Mouse (Mus musculus): ENCODE results near the gene Rreb1. TPM values are rescaled to one million over a fixed set of nuclear protein-coding genes. Genes with fewer than 3 reads are reported as not detected.

The Rreb1 gene
- polyA plus RNA-seq, 1 experiment from 2014 or later: 8.8 TPM

DNA sequence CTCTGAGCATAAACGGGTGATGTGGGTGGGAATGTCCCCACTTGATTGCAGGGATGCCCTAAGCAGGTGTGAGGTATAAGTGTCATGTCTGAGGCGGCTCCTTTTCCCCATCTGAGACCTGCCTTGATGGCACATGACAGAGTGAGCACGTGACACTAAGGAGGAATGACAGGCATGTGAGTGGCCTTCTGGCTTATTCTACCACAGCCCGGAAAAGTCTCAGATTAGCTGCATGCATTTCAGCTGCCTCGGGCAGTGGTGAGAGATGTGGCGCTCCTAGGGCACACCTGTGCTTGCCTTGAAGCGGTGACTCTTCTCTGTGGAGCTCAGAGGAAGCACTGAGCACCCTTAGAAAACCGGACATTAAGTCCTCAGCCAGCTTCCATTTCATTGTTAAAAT lies 167.2 kb downstream of the Rreb1 start:
- peaks cover 78% of the 10 kb centered on the region for H3K36me3 ChIP-seq
- no peaks in the 10 kb centered on the region for H3K27me3 ChIP-seq (replicated peaks)
- no peaks in the 10 kb centered on the region for H3K9me3 ChIP-seq (replicated peaks)
- H3K4me2 ChIP-seq: no peak overlapping the region
- no peak for ATAC-seq
- peaks cover 38% of the 10 kb centered on the region for H3K4me1 ChIP-seq
- no peak overlapping the region for H3K4me3 ChIP-seq
- no peak overlapping the region for H3K9ac ChIP-seq
- WGBS (ENCODE audit: insufficient replicate concordance): 78% methylated on average over 8 of the region's 8 CpGs
- H3K27ac ChIP-seq: no peak overlapping the region

DNA sequence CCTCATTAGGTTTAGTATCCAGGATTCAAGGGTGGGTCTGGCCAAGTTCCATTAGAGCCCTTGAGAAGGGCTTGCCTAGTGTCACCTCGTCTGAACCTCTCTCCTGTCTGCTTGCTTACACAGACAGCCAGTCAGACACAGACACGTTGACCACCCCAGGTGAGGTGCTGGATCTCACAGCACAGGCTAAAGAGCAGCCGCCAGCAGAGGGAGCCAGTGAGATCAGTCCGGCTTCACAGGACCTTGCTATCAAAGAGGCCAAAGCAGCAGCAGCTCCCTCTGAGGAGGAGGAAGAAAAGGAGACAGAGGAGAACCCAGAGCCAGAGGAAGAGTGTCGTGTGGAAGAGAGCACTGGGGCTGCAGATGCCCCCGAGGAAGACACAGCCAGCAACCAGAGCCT lies 168.5 kb downstream of the Rreb1 start:
- peak; percentile 26; the same call in 1 of the 2 replicates for ATAC-seq
- peaks cover 74% of the 10 kb centered on the region for H3K36me3 ChIP-seq
- H3K27ac ChIP-seq: no peak overlapping the region
- H3K27me3 ChIP-seq (replicated peaks): no peaks in the 10 kb centered on the region
- H3K9me3 ChIP-seq (replicated peaks): no peaks in the 10 kb centered on the region
- peaks cover 27% of the 10 kb centered on the region for H3K4me1 ChIP-seq
- H3K9ac ChIP-seq: no peak overlapping the region
- H3K4me2 ChIP-seq: no peak overlapping the region
- WGBS (ENCODE audit: insufficient replicate concordance): 19% methylated on average over 6 of the region's 6 CpGs
- no peak overlapping the region for H3K4me3 ChIP-seq

DNA sequence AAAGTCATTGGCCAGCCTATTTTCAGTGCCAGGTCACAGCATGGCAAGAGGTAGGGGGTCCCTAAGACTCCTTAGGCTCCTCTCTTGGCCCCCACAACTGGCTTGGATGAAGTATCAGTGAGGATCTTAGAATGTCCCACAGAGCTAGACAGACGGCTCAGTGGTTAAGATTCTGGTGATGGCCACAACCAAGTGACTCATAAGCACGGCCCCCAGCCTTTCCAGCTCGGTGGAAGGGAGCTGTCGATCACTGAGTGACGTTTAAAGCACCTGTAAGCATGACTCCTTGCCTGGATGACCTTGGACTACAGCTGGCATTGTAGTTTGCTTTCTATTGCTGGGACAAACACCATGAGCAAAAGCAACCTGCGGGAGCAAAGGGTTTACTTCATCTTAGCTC lies 174.8 kb downstream of the Rreb1 start:
- H3K4me1 ChIP-seq: peaks cover 8% of the 10 kb centered on the region
- no peak for ATAC-seq
- no peak overlapping the region for H3K9ac ChIP-seq
- H3K27ac ChIP-seq: no peak overlapping the region
- H3K36me3 ChIP-seq: peaks cover 39% of the 10 kb centered on the region
- no peaks in the 10 kb centered on the region for H3K27me3 ChIP-seq (replicated peaks)
- no peak overlapping the region for H3K4me2 ChIP-seq
- H3K4me3 ChIP-seq: no peak overlapping the region
- WGBS (ENCODE audit: insufficient replicate concordance): 62% methylated on average over 6 of the region's 6 CpGs
- H3K9me3 ChIP-seq (replicated peaks): no peaks in the 10 kb centered on the region

DNA sequence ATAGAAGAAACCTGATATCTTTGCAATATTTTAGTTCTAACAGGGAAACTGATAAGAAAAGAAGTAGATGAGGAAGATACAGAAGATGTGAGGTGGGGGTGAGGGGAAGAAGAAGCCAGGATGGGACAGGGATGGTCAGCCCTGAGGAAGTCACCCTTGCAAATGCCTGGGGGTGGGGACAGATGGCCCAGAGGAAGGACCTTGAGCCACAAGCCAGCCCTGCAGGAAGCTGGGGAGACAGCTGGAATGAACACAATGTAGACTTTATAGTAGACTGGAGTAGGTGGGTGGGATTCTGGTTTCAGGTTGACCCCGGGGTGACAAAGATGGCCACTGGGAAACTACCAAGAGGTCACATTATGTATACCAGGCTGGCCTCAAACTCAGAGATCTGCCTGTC lies 176.1 kb downstream of the Rreb1 start:
- Histone ChIP-seq H3K27me3 (replicated peaks) (no peaks in the 10 kb centered on the region), H3K4me3 (no peak overlapping the region), H3K9me3 (replicated peaks) (no peaks in the 10 kb centered on the region), H3K9ac (no peak overlapping the region), H3K4me2 (no peak overlapping the region), H3K27ac (0 out of 2 replicates have a peak overlapping the region, but pooled peaks have one; percentile 24), H3K4me1 (peaks cover 22% of the 10 kb centered on the region), H3K36me3 (peaks cover 25% of the 10 kb centered on the region)
- ATAC-seq: no peak
- 31% methylated on average over 1 of the region's 1 CpGs for WGBS (ENCODE audit: insufficient replicate concordance)

DNA sequence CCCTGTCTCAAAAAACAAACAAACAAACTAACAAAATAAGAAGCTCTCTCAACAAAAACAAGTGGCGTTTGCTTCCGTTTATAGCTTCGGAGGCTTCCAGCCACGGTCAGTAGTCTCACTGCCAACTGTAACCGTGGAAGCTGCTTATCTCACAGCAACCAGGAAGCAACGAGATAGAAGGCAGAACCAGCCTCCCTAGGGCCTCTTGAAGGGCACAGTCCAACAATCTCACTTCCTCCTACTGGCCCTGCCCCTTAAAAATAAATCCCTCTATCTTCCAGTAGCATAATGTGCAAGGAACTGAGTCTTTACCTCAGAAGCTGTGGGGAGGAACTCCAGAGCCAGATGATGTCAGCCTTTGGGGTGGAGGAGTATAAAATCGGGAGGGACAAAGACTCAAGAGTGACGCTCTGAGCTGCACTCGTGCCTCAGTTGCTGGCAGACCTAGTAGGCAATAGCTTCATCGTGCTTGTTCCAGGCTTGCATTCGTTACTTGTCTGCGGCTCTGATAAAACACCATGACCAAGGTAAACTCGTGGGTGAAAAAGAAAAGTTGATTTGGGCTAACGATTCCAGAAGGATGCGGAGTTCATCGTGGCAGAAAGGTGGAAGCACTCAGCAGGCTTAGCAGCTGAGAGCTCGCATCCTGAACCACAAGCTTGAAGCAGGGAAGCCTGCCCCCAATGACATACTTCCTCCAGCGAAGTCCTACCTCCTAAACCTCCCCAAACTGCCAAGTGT lies 180.5 kb downstream of the Rreb1 start:
- 52% methylated on average over 18 of the region's 18 CpGs for WGBS (ENCODE audit: insufficient replicate concordance)
- peak; percentile 76 for ATAC-seq
- H3K9me3 ChIP-seq (replicated peaks): no peaks in the 10 kb centered on the region
- H3K27ac ChIP-seq: peak overlapping the region; percentile 67
- H3K4me1 ChIP-seq: peaks cover 57% of the 10 kb centered on the region
- H3K4me3 ChIP-seq: no peak overlapping the region
- no peak overlapping the region for H3K9ac ChIP-seq
- H3K27me3 ChIP-seq (replicated peaks): no peaks in the 10 kb centered on the region
- H3K4me2 ChIP-seq: peak overlapping the region; percentile 20; the same call in 1 of the 2 replicates
- H3K36me3 ChIP-seq: no peaks in the 10 kb centered on the region

DNA sequence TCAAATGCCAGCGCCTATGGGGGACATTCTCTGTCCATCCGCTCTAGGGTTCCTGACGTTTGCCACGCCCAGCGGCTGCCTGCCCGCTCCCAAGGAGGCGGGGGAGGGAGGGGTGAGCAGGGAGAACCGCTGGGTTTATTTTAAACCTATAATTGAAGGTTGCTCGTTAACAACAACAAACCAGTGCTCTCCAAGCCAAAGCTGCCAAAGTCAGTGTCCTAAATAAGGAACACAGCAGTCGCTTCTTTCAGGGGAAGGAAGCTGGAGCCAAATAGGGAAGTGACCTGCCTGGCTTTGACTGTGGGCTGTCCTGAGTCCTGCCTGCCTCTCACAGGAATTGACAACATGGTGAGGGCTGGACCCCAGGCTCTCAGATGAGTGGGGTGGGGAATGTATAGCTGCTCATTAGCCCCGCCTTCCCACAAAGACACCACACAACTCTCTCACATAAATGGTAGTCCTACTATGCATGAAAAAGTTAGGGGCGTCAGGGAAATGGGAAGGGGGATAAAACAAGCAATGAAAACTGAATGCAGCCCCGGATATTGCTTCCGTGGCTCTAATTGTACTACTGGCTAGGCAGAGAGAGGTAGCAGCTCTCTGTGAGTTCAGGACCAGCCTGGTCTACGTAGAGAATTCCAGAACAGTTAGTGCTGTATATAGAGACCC lies 181.2 kb downstream of the Rreb1 start:
- Histone ChIP-seq H3K9me3 (replicated peaks) (no peaks in the 10 kb centered on the region), H3K4me2 (peak overlapping the region; percentile 20; the same call in 1 of the 2 replicates), H3K36me3 (no peaks in the 10 kb centered on the region), H3K27ac (peak overlapping the region; percentile 67), H3K4me3 (no peak overlapping the region), H3K9ac (no peak overlapping the region), H3K27me3 (replicated peaks) (no peaks in the 10 kb centered on the region), H3K4me1 (peaks cover 61% of the 10 kb centered on the region)
- WGBS (ENCODE audit: insufficient replicate concordance): 52% methylated on average over 15 of the region's 15 CpGs
- no peak for ATAC-seq

DNA sequence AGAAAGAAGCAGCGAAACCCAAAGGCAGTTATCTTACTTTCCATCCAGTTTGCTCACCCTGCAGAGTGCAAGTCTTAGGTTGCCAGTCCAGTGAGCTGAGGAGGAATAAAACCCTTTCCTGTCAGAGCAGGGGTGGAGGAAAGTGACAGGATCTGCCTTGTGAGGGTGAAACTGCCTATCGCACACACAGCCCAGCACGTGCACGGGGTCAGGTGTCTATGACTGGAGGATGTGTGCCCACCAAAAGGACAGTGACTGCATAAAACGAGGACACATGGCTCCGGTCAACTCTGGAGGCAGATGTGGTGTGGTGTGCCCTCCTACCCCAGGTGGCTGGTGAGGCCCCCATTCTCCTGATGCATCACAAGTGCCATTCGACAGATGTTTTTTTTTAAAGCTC lies 181.7 kb downstream of the Rreb1 start:
- Histone ChIP-seq H3K27me3 (replicated peaks) (no peaks in the 10 kb centered on the region), H3K4me1 (peaks cover 64% of the 10 kb centered on the region), H3K4me2 (no peak overlapping the region), H3K4me3 (no peak overlapping the region), H3K9ac (no peak overlapping the region), H3K27ac (no peak overlapping the region), H3K9me3 (replicated peaks) (no peaks in the 10 kb centered on the region), H3K36me3 (no peaks in the 10 kb centered on the region)
- ATAC-seq: no peak
- 75% methylated on average over 7 of the region's 7 CpGs for WGBS (ENCODE audit: insufficient replicate concordance)

DNA sequence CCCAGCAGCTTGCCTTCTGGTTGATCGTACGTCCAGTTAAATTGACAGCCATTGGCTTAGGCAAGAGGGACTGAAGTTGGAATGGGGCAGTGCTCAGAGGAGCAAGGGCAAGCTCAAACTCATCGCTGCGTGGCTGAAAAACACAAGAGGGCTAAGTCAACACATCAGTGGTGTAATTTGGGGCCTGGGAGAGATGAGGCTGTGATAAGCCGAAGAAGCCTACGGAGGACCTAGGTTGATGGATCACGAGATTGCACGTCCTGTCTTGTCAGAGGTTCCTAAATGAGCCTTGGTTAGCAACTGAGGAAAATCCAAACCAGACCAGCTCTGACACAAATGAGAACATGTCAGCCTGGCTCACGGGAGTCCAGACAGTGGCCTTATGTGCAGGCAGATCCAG lies 184.3 kb downstream of the Rreb1 start:
- H3K4me3 ChIP-seq: no peak overlapping the region
- no peaks in the 10 kb centered on the region for H3K9me3 ChIP-seq (replicated peaks)
- peaks cover 86% of the 10 kb centered on the region for H3K4me1 ChIP-seq
- no peak overlapping the region for H3K27ac ChIP-seq
- WGBS (ENCODE audit: insufficient replicate concordance): 75% methylated on average over 9 of the region's 9 CpGs
- no peak overlapping the region for H3K9ac ChIP-seq
- H3K27me3 ChIP-seq (replicated peaks): no peaks in the 10 kb centered on the region
- ATAC-seq: no peak
- H3K4me2 ChIP-seq: no peak overlapping the region
- H3K36me3 ChIP-seq: no peaks in the 10 kb centered on the region

DNA sequence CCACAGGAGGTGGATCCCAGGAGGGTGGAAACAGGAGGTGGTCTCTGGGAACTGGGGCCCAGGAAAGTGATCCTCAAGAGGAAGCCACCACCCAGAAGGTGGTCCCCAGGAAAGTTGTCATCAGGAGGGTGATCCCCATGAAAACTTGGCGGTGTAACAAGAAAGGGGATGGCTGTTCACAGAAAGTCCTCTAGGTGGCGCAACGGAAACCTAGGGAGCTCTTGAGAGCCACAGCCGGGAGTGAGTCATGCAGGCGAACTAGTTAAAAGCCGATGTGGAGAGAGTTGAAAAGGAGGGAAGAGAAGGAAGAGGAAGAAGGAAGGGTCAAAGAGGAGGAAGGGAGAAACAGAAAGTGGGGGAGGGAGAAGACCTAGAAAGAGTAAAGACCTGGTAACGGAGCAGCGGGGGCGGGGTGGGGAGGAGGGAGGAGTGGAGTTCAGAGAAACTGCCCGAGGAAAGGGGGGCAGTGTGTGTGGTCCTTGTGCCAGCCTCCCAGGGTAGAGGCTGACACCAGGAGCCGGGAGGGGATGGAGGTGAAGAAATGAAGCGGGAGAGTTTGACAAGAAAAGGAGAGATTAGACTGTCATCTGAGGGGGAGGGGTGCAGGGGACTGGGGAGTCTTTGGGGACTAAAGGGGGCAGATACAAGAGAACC lies 185.3 kb downstream of the Rreb1 start:
- peak overlapping the region; percentile 71 for H3K9ac ChIP-seq
- peak overlapping the region; percentile 83 for H3K4me2 ChIP-seq
- peak overlapping the region; percentile 86 for H3K27ac ChIP-seq
- H3K4me1 ChIP-seq: peaks cover 79% of the 10 kb centered on the region
- 2% methylated on average over 12 of the region's 12 CpGs for WGBS (ENCODE audit: insufficient replicate concordance)
- no peaks in the 10 kb centered on the region for H3K27me3 ChIP-seq (replicated peaks)
- no peak for ATAC-seq
- no peaks in the 10 kb centered on the region for H3K9me3 ChIP-seq (replicated peaks)
- H3K36me3 ChIP-seq: no peaks in the 10 kb centered on the region
- H3K4me3 ChIP-seq: peak overlapping the region; percentile 58

DNA sequence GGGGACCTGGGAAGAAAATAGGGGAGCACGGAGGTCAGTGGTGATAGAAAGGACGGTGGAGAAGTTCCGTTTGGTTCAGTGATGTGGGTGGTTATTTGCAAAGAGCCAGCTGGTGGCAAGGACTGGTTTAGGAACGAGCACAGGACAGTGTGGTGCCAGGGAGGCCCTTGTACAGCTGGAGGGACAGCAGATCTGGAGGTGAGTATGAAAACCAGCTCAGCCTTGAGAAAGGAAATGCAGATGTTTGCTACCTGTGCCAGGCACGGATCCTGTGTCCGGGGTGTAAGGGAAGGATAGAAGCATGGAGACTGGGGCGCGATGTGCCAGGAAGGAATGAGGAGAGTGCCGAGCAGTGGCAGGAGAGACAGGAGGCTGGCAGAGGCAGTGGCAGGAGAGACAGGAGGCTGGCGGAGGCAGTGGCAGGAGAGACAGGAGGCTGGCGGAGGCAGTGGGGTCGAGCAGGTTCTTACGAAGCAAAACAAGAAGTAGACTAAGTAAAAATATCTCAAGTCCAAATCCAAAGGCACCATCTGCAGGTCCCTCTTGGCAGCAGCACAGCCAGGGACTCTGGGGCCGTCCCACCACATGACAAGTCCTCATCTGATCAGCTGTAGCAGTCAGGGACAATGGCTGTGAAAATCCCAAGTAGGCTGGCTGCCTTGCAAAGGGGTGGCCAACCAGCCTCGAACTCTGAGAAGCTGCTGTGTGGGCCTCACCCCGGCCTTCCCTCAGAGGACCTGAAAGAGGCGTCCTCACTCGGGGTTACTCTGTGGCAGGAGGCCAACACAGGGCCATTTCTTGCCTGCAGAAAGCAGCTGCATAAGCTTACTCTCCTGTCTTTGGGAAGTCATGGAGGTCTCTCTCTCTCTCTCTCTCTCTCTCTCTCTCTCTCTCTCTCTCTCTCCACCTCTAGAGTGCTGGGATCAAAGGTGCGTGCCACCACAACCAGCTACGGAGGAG lies 186.2 kb downstream of the Rreb1 start:
- Histone ChIP-seq H3K4me3 (peak overlapping the region; percentile 58), H3K27ac (peak overlapping the region; percentile 86), H3K4me2 (peak overlapping the region; percentile 83), H3K36me3 (no peaks in the 10 kb centered on the region), H3K4me1 (peaks cover 69% of the 10 kb centered on the region), H3K9ac (peak overlapping the region; percentile 71), H3K9me3 (replicated peaks) (no peaks in the 10 kb centered on the region), H3K27me3 (replicated peaks) (no peaks in the 10 kb centered on the region)
- WGBS (ENCODE audit: insufficient replicate concordance): 34% methylated on average over 20 of the region's 20 CpGs
- ATAC-seq: peak; percentile 48

DNA sequence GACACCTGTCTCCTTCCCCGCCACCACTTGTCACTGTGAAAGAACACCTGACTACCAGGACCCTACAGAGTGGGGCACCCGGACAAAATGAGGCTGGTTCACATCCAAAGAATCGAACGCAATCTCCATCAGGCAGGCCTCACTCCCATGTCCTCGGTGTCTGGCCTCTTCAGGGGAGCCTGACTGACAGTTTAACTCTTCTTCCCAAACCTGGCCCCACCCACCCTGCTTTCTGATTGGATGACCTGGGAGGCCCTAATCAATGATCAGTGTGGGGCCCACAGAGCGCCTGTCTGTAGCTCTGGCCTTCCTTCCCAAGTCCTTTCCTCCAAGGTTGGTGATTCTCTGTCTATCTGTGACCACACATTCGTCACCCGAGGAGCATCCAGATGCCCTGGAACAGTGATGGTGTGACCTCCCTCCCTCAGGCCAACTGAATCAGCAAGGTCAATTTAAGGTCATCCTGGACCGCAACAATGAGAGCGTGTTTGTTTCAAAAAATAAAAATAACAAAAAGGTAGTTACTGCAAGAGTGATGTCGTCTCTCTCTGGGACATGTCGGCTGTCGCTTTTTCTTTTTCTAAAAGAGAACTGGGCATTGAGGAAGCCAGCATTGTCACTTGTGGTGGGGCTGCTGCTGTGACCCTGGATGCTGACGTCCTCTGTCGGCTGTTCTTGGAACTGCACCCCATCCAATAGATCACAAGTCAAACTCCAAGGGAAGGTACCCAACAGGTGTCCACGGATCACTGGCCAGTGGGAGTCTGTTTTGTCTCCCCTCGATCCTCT lies 187.1 kb downstream of the Rreb1 start:
- H3K27me3 ChIP-seq (replicated peaks): no peaks in the 10 kb centered on the region
- H3K27ac ChIP-seq: peak overlapping the region; percentile 86
- peak overlapping the region; percentile 71 for H3K9ac ChIP-seq
- peaks cover 62% of the 10 kb centered on the region for H3K4me1 ChIP-seq
- no peaks in the 10 kb centered on the region for H3K9me3 ChIP-seq (replicated peaks)
- no peaks in the 10 kb centered on the region for H3K36me3 ChIP-seq
- ATAC-seq: peak; percentile 95
- peak overlapping the region; percentile 83 for H3K4me2 ChIP-seq
- H3K4me3 ChIP-seq: peak overlapping the region; percentile 34
- WGBS (ENCODE audit: insufficient replicate concordance): 16% methylated on average over 17 of the region's 17 CpGs

Data from liver, embryonic 12.5 days (tissue).